Mouse (Mus musculus) Patski (cell line): ENCODE measurements around the gene Il16. TPM values are rescaled to one million over a fixed set of nuclear protein-coding genes. Genes with fewer than 3 reads are reported as not detected.

Experiments used
- ATAC-seq: fragments of 100-300 bp; one replicate; pipeline ENCODE4 v1.8.0; 2021
- CTCF ChIA-PET: fragments of 350-600 bp; sonication (Branson Sonifier 250); formaldehyde crosslinking; loops from one replicate; lab custom pipeline; 2022; ENCODE audit warnings: inconsistent platforms; lab: Charles Lee
- POLR2A ChIA-PET: fragments of 350-600 bp; sonication (Branson Sonifier 250); formaldehyde crosslinking; loops from one replicate; lab custom pipeline; 2022; ENCODE audit warnings: antibody characterized with exemption, inconsistent platforms; lab: Charles Lee
- DNase-seq: peaks from one replicate; pipeline ENCODE4 v3.0.0-alpha.2; 2011; ENCODE audit warnings: low read depth, low spot score
- H3K27me3 ChIP-seq: fragments of 371-371 bp; one replicate; pipeline ENCODE4 v1.5.1; 2021
- CTCF ChIP-seq: fragments of 100-300 bp; IDR thresholded peaks from one replicate; pipeline ENCODE4 v1.5.1; 2021
- in situ Hi-C: fragments of 300-500 bp; cut with MboI; formaldehyde crosslinking; loops from 3 replicates; pipeline ENCODE4 v1.11.1; 2018; ENCODE audit warnings: low pct_unique_long_range_greater_than_20kb, mixed read lengths
- polyA plus RNA-seq: library from polyadenylated mRNA; unstranded; gene quantifications from one replicate; pipeline ENCODE4 v1.2.3, GENCODE M21; 2021

The Il16 gene
- polyA plus RNA-seq, 1 experiment from 2014 or later: 0.05 TPM

DNA sequence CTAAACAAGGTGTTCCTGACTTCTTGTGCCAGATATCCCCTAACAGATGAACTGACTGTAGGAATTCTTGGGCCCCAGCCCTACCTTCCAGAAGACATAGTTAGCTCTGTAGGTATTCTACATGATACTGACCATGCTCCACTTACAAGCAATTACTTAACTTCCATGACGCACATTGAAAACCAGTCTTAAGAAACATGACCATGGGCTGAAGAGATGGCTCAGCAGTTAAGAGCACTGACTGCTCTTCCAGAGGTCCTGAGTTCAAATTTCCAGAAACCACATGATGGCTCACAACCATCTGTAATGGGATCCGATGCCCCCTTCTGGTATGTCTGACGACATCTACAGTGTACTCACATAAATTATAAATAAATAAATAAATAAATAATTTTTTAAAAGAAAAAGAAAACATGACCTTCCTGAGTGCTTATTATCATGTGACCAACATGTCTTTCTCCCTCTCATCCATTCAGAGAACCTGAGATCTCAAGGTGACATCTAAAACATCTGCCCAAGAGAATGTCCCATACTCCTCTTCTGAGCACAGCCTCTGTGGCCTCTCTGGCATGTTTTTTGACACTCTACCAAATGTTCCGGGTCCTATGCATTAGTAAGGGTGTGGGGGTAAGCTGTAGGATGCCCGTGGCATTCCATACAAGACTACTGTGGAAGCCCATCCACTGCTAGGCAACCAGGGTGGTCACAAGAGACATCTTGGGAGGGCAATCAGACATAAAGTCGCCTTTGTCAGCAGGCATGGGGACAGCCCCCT lies 9.0 kb downstream of the Il16 start:
- in situ Hi-C loops: no loop called here
- no peak for DNase-seq
- POLR2A ChIA-PET: no interaction called here
- no peaks in the 10 kb centered on the region for H3K27me3 ChIP-seq
- no peak for TF ChIP-seq CTCF
- CTCF ChIA-PET: no interaction called here
- no peak for ATAC-seq

DNA sequence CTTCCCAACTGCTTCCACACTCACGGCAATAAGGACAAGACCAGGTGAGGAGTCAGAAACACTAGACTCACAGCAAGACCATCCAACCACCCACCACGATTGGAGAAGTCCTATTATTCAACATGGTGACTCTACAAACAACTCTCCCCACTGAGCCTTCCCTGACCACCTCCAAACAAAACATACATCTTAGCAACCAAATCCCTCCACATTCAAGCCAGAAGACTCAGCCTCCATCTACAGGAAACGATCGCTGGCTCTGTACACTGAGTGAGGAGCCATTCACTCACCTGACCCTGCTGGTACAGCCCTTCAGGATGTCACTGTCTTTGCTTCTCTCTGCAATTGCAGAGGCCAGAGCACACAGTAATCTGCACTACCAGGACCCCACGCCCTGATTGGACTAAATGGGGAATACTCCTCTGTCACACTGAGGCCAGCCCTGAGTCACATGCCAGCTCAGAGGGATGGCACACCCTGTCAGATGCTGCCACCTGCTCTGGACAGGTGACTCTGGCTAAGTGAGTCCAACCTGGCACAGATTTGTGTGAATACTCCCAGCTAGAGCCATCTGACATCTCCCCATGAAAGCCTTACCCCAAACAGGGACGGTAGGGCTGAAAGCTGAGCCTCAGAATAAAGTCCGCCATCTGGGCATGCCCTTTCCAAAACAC lies 10.3 kb downstream of the Il16 start:
- CTCF ChIA-PET: no interaction called here
- in situ Hi-C loops: no loop called here
- H3K27me3 ChIP-seq: no peaks in the 10 kb centered on the region
- no peak for TF ChIP-seq CTCF
- ATAC-seq: no peak
- DNase-seq: no peak
- POLR2A ChIA-PET: no interaction called here

DNA sequence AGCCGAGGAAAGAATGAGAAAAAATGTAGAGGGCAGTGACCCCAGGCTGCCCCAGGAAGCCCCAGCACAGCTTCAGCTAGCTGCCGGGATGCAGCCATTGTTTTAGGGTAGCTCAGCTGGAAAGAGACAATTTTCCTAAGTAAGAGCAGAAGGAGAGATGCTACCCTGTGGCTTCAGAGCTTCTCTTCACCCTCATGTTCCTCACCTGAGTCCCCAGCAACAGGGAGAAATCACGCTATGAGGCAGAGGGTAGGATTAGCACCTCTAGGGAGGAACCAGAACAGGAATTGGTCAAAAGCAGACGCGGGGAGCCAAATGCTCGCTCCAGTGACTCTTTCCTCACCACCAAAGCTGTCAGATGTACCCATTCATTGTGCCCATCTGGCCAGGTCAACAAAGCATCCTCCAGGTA lies 10.8 kb downstream of the Il16 start:
- no peaks in the 10 kb centered on the region for H3K27me3 ChIP-seq
- DNase-seq (no peak), ATAC-seq (no peak)
- TF ChIP-seq CTCF: no peak
- CTCF ChIA-PET: no interaction called here
- in situ Hi-C loops: no loop called here
- POLR2A ChIA-PET: interaction anchor here (1.1 kb wide), 1 partner anchor 10 kb away, joined by 3 read pairs; no protein-coding TSS in a partner anchor

DNA sequence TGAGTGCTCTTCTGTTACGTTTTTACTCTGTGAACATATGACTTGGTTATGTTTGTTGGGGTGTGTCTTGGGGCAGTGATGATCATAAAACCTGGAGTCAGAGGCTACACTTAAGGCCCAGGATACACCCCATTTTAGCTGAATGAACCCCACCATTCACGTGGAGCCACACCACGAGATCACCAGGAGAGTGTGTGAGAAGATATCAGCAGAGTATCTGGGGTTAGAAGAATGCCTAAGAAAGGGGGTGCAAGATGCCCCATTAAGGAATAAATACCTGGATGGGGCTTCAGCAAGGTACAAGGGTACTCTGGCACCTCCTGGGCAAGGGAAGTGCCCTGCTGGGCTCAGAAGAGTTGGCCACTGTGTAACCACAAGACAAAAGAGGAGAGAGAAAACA lies 11.3 kb downstream of the Il16 start:
- ATAC-seq: no peak
- in situ Hi-C loops: no loop called here
- POLR2A ChIA-PET: interaction anchor here (1.1 kb wide), 1 partner anchor 9 kb away, joined by 3 read pairs; no protein-coding TSS in a partner anchor
- CTCF ChIA-PET: interaction anchor here (1.0 kb wide), 1 partner anchor 10 kb away, joined by 3 read pairs; no protein-coding TSS in a partner anchor
- TF ChIP-seq CTCF: no peak
- H3K27me3 ChIP-seq: no peaks in the 10 kb centered on the region
- DNase-seq: no peak

DNA sequence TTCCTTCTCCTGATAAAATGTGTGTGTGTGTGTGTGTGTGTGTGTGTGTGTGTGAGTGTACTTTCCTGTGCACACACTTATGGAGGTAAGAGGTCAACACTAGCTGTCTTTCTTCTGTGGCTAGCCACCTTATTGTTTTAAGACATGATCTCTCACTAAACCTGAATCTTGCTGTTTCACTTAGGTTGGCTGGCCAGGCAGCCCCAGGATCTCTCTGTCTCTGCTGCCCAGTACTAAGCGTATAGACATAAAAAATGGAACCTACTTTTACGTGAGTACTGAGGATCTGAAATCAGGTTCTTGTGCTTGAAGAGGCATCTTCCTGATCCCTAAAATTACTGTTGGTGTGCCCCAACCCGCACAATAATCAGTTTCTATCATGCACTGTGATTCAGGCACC lies 12.7 kb downstream of the Il16 start:
- ChIA-PET POLR2A (no interaction called here), CTCF (no interaction called here)
- ATAC-seq: no peak
- in situ Hi-C loops: no loop called here
- DNase-seq: no peak
- H3K27me3 ChIP-seq: no peaks in the 10 kb centered on the region
- no peak for TF ChIP-seq CTCF

DNA sequence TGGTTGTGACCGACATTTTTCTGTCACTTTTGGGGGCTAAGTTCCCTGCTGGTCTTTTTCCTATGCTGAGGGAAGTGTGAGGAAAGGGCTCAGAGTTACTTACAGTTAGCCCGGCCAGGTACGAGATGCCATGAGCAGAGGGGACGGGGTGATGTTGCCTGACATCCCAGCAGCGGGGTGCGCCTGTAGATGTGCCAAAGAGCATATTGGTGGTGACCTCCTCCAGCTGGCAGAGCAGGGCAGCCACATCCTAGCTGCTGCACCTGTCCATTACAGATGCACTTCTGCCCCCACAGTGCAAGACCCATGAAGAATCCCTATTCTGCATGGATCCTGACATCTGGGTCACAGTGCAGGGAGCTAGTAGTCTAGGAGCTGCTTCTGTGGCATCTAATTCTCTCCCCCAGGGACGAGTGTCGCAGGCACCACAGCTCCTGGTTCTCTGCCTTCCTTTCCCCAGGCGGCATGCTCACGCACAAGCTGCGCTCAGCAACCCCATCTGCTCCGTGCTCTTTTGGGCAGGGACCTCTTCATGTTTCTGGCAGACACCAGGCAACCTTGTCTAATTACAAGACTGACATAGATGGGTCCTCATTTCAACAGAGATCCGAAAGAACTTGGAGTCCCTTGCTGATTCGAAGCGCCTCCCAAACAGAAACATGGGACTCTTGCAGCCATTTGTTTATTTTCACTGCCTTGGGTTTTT lies 13.4 kb downstream of the Il16 start:
- DNase-seq (no peak), ATAC-seq (no peak)
- ChIA-PET CTCF (no interaction called here), POLR2A (interaction anchor here (1.0 kb wide), 1 partner anchor 46 kb away, joined by 3 read pairs; no protein-coding TSS in a partner anchor)
- H3K27me3 ChIP-seq: no peaks in the 10 kb centered on the region
- in situ Hi-C loops: no loop called here
- TF ChIP-seq CTCF: no peak

DNA sequence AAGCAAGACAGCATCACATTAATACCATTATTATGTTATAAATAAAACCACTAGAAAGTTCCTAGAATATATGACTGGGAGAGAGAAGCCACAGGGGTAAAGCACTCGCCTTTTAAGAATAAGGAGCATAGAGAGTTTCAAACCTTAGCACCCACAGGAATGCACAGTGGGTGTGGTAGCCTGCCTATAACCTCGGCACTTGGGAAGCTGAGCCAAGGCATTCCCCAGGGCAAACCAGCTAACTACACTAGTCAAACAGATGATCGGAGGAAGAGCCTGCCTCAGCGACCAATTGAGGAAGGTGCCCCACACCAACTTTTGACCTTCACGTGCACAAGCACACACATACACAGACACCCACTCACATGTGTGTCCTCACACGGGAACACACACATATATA lies 14.2 kb downstream of the Il16 start:
- in situ Hi-C loops: no loop called here
- CTCF ChIA-PET: no interaction called here
- POLR2A ChIA-PET: interaction anchor here (1.0 kb wide), 1 partner anchor 47 kb away, joined by 3 read pairs; no protein-coding TSS in a partner anchor
- no peaks in the 10 kb centered on the region for H3K27me3 ChIP-seq
- ATAC-seq: no peak
- DNase-seq: no peak
- no peak for TF ChIP-seq CTCF

DNA sequence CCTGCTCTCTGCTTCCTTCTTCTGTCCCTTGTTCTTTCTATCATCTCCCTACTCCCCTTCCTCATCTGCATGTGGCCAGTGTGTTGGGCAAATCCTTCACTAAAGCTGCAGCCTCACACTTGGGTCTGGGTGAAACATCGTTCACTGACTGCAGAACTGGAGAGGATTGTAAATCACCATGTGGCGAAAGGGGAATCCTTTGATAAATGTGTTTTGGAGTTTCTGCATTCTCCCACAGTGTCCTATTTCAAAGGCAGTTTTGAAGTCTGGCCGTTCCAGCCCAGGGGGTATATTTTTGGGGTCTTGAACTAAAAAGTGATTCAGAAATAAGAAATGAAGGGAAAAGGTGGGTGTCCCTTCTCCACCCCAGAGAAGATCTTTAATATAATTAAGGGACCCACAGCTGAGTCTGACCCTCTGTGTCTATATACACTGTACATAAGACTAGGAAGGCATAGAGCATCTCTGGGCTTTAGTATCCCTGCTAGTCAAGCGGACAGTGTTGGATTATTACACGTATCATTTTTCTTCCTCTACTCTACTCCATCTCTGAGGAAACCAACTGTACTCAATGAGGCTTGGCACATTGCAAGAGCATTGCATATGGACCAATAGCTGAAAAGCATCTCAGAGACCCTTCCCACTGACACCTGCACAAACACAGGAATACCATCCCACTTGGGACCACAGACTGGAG lies 18.4 kb downstream of the Il16 start:
- no peaks in the 10 kb centered on the region for H3K27me3 ChIP-seq
- ChIA-PET POLR2A (no interaction called here), CTCF (no interaction called here)
- in situ Hi-C loops: no loop called here
- no peak for TF ChIP-seq CTCF
- DNase-seq (no peak), ATAC-seq (no peak)

DNA sequence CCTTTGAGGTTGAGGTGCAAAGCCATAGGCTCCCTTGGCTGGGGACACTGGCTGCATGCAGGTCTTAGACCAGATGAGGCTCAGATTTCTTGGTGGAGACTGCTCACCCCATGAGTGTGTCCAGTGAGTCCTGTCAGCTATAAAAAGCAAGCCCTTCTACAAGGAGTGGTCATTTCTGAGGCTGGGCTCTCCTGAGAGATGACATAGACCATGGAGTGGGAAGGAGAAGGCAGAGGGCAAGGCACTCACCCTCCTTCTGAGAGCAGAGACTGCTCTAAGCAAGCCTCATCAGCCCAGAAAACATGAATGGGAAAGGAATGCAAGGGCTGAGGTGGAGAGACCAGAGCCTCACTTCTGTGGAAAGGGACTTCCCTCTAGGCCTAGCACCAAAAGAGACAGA lies 19.7 kb downstream of the Il16 start:
- POLR2A ChIA-PET: interaction anchor here (1.3 kb wide), 1 partner anchor 8 kb away, joined by 3 read pairs; no protein-coding TSS in a partner anchor
- H3K27me3 ChIP-seq: no peaks in the 10 kb centered on the region
- CTCF ChIA-PET: no interaction called here

DNA sequence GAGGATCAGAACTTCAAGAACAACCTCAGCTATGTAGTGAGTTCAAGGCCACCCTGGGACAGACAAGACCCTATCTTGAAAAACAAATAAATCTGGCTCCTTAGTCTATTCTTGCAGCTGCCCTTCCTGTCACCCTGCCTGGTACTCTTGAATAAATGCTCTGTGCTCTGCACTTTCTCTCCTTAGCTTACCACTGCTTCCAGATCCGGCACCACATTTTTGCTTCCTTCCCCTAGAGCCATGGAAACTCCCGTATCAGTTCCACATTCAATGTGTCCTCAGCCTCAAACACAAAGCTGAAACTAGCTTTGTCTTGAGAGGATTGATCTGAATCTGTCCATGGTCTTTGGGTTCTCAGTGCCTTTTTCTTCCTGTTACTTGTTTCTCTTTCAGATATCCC lies 21.0 kb downstream of the Il16 start:
- ATAC-seq (no peak), DNase-seq (no peak)
- ChIA-PET POLR2A (interaction anchor here (0.6 to 1.3 kb wide), 3 partner anchors 10 to 67 kb away, joined by 3 to 5 read pairs (median 4); no protein-coding TSS in a partner anchor), CTCF (interaction anchor here (0.8 kb wide), 1 partner anchor 44 kb away, joined by 3 read pairs; no protein-coding TSS in a partner anchor)
- no peaks in the 10 kb centered on the region for H3K27me3 ChIP-seq
- TF ChIP-seq CTCF: no peak
- in situ Hi-C loops: no loop called here

More for the DNA sequence above, 19.7 kb downstream of the Il16 start:
- ATAC-seq (no peak), DNase-seq (no peak)
- TF ChIP-seq CTCF: no peak
- in situ Hi-C loops: no loop called here
